Mouse (Mus musculus) hindbrain, embryonic 10.5 days (tissue): ENCODE data around the gene Fam241a. TPM values are rescaled to one million over a fixed set of nuclear protein-coding genes. Genes with fewer than 3 reads are reported as not detected.

Source experiments
- DNase-seq: peaks from one replicate; pipeline ENCODE4 v3.0.0-alpha.2; 2017; ENCODE audit warnings: low spot score
- H3K27ac ChIP-seq: fragments of 300-500 bp; sonication (generic); 2 replicates; pipeline ENCODE4 v1.5.1; 2016; ENCODE audit warnings: mild to moderate bottlenecking, moderate library complexity
- H3K27me3 ChIP-seq: fragments of 300-500 bp; sonication (generic); 2 replicates; pipeline ENCODE4 v1.6.1; 2016; ENCODE audit warnings: mild to moderate bottlenecking; ENCODE audit not compliant: poor library complexity, insufficient read depth, severe bottlenecking
- H3K36me3 ChIP-seq: fragments of 300-500 bp; sonication (generic); 2 replicates; pipeline ENCODE4 v1.6.1; 2016; ENCODE audit warnings: mild to moderate bottlenecking, moderate library complexity
- H3K4me1 ChIP-seq: fragments of 300-500 bp; sonication (generic); replicated peaks from 2 replicates; pipeline ENCODE4 v1.6.1; 2016; ENCODE audit warnings: mild to moderate bottlenecking
- H3K4me3 ChIP-seq: fragments of 300-500 bp; sonication (generic); 2 replicates; pipeline ENCODE4 v1.5.1; 2016; ENCODE audit warnings: mild to moderate bottlenecking, moderate library complexity
- H3K9me3 ChIP-seq: fragments of 300-500 bp; sonication (generic); 2 replicates; pipeline ENCODE4 v1.6.1; 2016; ENCODE audit warnings: mild to moderate bottlenecking, moderate library complexity
- WGBS: fragments of 180-500 bp; shearing (Covaris S2); methylation state at CpG from one replicate; pipeline ENCODE4 v1.1.7; 2016; 5-methylcytosine and 5-hydroxymethylcytosine counted together
- polyA plus RNA-seq: library from polyadenylated mRNA; unstranded; fragments of >200 nt; fragmentation: Nextera tagmentation; extraction: Ambion mirVana; gene quantifications from 2 replicates; pipeline ENCODE4 v1.2.1, GENCODE M21; 2016

Gene Fam241a
- polyA plus RNA-seq, 1 experiment from 2014 or later: 7.1 TPM

GRCm38 (mm10) chr3:127868046-127868758, 27.9 kb downstream of the Fam241a start:
- H3K27ac ChIP-seq: peak overlapping the region; percentile 47; the same call in 1 of the 2 replicates

GRCm38 (mm10) chr3:127864242-127864641, 31.9 kb downstream of the Fam241a start:
- H3K9me3 ChIP-seq: no peaks in the 10 kb centered on the region
- H3K27me3 ChIP-seq: no peaks in the 10 kb centered on the region
- peaks cover 24% of the 10 kb centered on the region for H3K4me1 ChIP-seq
- no peak overlapping the region for H3K4me3 ChIP-seq
- H3K36me3 ChIP-seq: no peaks in the 10 kb centered on the region
- 44% methylated on average over 2 of the region's 2 CpGs for WGBS
- no peak for DNase-seq
- no peak overlapping the region for H3K27ac ChIP-seq

More at GRCm38 (mm10) chr3:127868046-127868758, 27.9 kb downstream of the Fam241a start:
- 65% methylated on average over 9 of the region's 9 CpGs for WGBS
- Histone ChIP-seq H3K36me3 (no peaks in the 10 kb centered on the region), H3K27me3 (no peaks in the 10 kb centered on the region), H3K9me3 (no peaks in the 10 kb centered on the region), H3K4me3 (no peak overlapping the region), H3K4me1 (peaks cover 25% of the 10 kb centered on the region)
- no peak for DNase-seq

GRCm38 (mm10) chr3:127863571-127863970, 32.6 kb downstream of the Fam241a start:
- no peak for DNase-seq

GRCm38 (mm10) chr3:127862479-127862878, 33.6 kb downstream of the Fam241a start:
- no peak for DNase-seq
- Histone ChIP-seq H3K4me3 (no peak overlapping the region), H3K4me1 (peaks cover 8% of the 10 kb centered on the region; the same call in 1 of the 2 replicates), H3K27ac (no peak overlapping the region), H3K36me3 (no peaks in the 10 kb centered on the region), H3K9me3 (no peaks in the 10 kb centered on the region), H3K27me3 (no peaks in the 10 kb centered on the region)
- WGBS: 77% methylated on average over 4 of the region's 4 CpGs

More at GRCm38 (mm10) chr3:127863571-127863970, 32.6 kb downstream of the Fam241a start:
- no peaks in the 10 kb centered on the region for H3K27me3 ChIP-seq
- H3K4me3 ChIP-seq: no peak overlapping the region
- H3K4me1 ChIP-seq: peaks cover 18% of the 10 kb centered on the region; the same call in 1 of the 2 replicates
- H3K9me3 ChIP-seq: no peaks in the 10 kb centered on the region
- H3K27ac ChIP-seq: no peak overlapping the region
- H3K36me3 ChIP-seq: no peaks in the 10 kb centered on the region
- 85% methylated on average over 3 of the region's 3 CpGs for WGBS

- Histone ChIP-seq H3K4me1 (peaks cover 7% of the 10 kb centered on the region; the same call in 1 of the 2 replicates), H3K27me3 (no peaks in the 10 kb centered on the region), H3K36me3 (no peaks in the 10 kb centered on the region), H3K9me3 (no peaks in the 10 kb centered on the region), H3K27ac (no peak overlapping the region), H3K4me3 (no peak overlapping the region)
- no peak for DNase-seq
- 89% methylated on average over 11 of the region's 11 CpGs for whole genome bisulfite sequencing
These were observed 34.8 kb downstream of the Fam241a start for GRCm38 (mm10) chr3:127861340-127861739.

GRCm38 (mm10) chr3:127853431-127854206, 42.5 kb downstream of the Fam241a start:
- Histone ChIP-seq H3K4me1 (peaks cover 10% of the 10 kb centered on the region), H3K27ac (peak overlapping the region; percentile 71), H3K27me3 (no peaks in the 10 kb centered on the region), H3K36me3 (no peaks in the 10 kb centered on the region), H3K4me3 (no peak overlapping the region), H3K9me3 (no peaks in the 10 kb centered on the region)
- WGBS: 19% methylated on average over 15 of the region's 15 CpGs
- peak; percentile 66 for DNase-seq

- Histone ChIP-seq H3K4me3 (no peak overlapping the region), H3K27ac (no peak overlapping the region), H3K4me1 (peaks cover 10% of the 10 kb centered on the region), H3K36me3 (no peaks in the 10 kb centered on the region), H3K27me3 (no peaks in the 10 kb centered on the region), H3K9me3 (no peaks in the 10 kb centered on the region)
- 79% methylated on average over 9 of the region's 9 CpGs for WGBS
- DNase-seq: no peak
These were observed 43.4 kb downstream of the Fam241a start for GRCm38 (mm10) chr3:127852722-127853121.

- no peak overlapping the region for H3K27ac ChIP-seq
- H3K4me3 ChIP-seq: no peak overlapping the region
- no peaks in the 10 kb centered on the region; the same call in 1 of the 2 replicates for H3K9me3 ChIP-seq
- H3K4me1 ChIP-seq: peaks cover 10% of the 10 kb centered on the region
- DNase-seq: no peak
- WGBS: 59% methylated on average over 9 of the region's 9 CpGs
- H3K27me3 ChIP-seq: no peaks in the 10 kb centered on the region
- H3K36me3 ChIP-seq: no peaks in the 10 kb centered on the region
These were observed 45.1 kb downstream of the Fam241a start for GRCm38 (mm10) chr3:127850776-127851646.

- Histone ChIP-seq H3K4me3 (no peak overlapping the region), H3K36me3 (no peaks in the 10 kb centered on the region), H3K4me1 (peaks cover 15% of the 10 kb centered on the region), H3K27ac (no peak overlapping the region), H3K27me3 (no peaks in the 10 kb centered on the region), H3K9me3 (no peaks in the 10 kb centered on the region; the same call in 1 of the 2 replicates)
- DNase-seq: no peak
- WGBS: 83% methylated on average over 5 of the region's 5 CpGs
These were observed 46.2 kb downstream of the Fam241a start for GRCm38 (mm10) chr3:127849922-127850321.

GRCm38 (mm10) chr3:127848088-127848808, 47.9 kb downstream of the Fam241a start:
- no peak overlapping the region for H3K4me3 ChIP-seq
- H3K4me1 ChIP-seq: 0 out of 2 replicates have a peak, but pooled peaks cover 6% of the 10 kb centered on the region
- WGBS: 90% methylated on average over 11 of the region's 11 CpGs
- DNase-seq: no peak
- H3K9me3 ChIP-seq: no peaks in the 10 kb centered on the region; the same call in 1 of the 2 replicates
- no peaks in the 10 kb centered on the region for H3K27me3 ChIP-seq
- H3K27ac ChIP-seq: no peak overlapping the region
- no peaks in the 10 kb centered on the region for H3K36me3 ChIP-seq

GRCm38 (mm10) chr3:127843941-127844327, 52.2 kb downstream of the Fam241a start:
- H3K36me3 ChIP-seq: no peaks in the 10 kb centered on the region
- DNase-seq: no peak
- H3K4me1 ChIP-seq: 0 out of 2 replicates have a peak, but pooled peaks cover 6% of the 10 kb centered on the region
- 0 out of 2 replicates have a peak, but pooled peaks cover 5% of the 10 kb centered on the region for H3K27me3 ChIP-seq
- no peak overlapping the region for H3K4me3 ChIP-seq
- no peaks in the 10 kb centered on the region; the same call in 1 of the 2 replicates for H3K9me3 ChIP-seq
- no peak overlapping the region for H3K27ac ChIP-seq
- 83% methylated on average over 5 of the region's 5 CpGs for WGBS
